Mouse (Mus musculus) colon, adult 2 months (tissue): ENCODE measurements around the gene Vmn1r209. TPM values are rescaled to one million over a fixed set of nuclear protein-coding genes. Genes with fewer than 3 reads are reported as not detected.

Experiments used
- polyA plus RNA-seq: library from polyadenylated mRNA; depleted of rRNA; stranded (reverse); fragments of >200 nt; gene quantifications from 2 replicates; pipeline ENCODE4 v1.2.3, GENCODE M21; 2012; rRNA removed

The Vmn1r209 gene
- not detected in 2 replicates for polyA plus RNA-seq

GRCm38 (mm10) chr13:22809582-22809981 is at the start of gene Vmn1r209:
TSS of gene Vmn1r209 (minus strand) at chr13:22809682.

GRCm38 (mm10) chr13:22857461-22857860 is 48.0 kb upstream of the Vmn1r209 start, which contains the start of gene Vmn1r211:
TSS of gene Vmn1r211 (minus strand) at chr13:22857561.

GRCm38 (mm10) chr13:22831248-22831647 is 21.8 kb upstream of the Vmn1r209 start, which contains the start of gene Vmn1r210:
TSS of gene Vmn1r210 (minus strand) at chr13:22831348.

GRCm38 (mm10) chr13:22777300-22777699 is 32.2 kb downstream of the Vmn1r209 start, which contains the start of gene Vmn1r208:
TSS of gene Vmn1r208 (minus strand) at chr13:22777400.

Other genes with a start within 250 kb of the Vmn1r209 start
- not detected in 2 replicates for gene Vmn1r205, start 216.7 kb downstream of the Vmn1r209 start, polyA plus RNA-seq
- gene Vmn1r206, start 185.4 kb downstream of the Vmn1r209 start, polyA plus RNA-seq: not detected in 2 replicates
- gene Vmn1r207-ps, start 80.1 kb downstream of the Vmn1r209 start, polyA plus RNA-seq: not detected in 2 replicates
- not detected in 2 replicates for gene Vmn1r208, start 32.3 kb downstream of the Vmn1r209 start, polyA plus RNA-seq
- gene Vmn1r210, start 21.7 kb upstream of the Vmn1r209 start, polyA plus RNA-seq: not detected in 2 replicates
- not detected in 2 replicates for gene Vmn1r211, start 47.9 kb upstream of the Vmn1r209 start, polyA plus RNA-seq
- gene Vmn1r212, start 74.5 kb upstream of the Vmn1r209 start, polyA plus RNA-seq: not detected in 2 replicates
- not detected in 2 replicates for gene Vmn1r213, start 198.0 kb upstream of the Vmn1r209 start, polyA plus RNA-seq
- not detected in 2 replicates for gene Vmn1r214, start 220.7 kb upstream of the Vmn1r209 start, polyA plus RNA-seq